Mouse (Mus musculus) kidney, adult 2 months (tissue): ENCODE data around the gene Flt1. TPM values are rescaled to one million over a fixed set of nuclear protein-coding genes. Genes with fewer than 3 reads are reported as not detected.

Experiments used
- DNase-seq: peaks from one replicate; pipeline ENCODE4 v3.0.0; 2021
- H3K27ac ChIP-seq: fragments of 200-500 bp; 2 replicates; pipeline ENCODE4 v1.5.1; 2012; ENCODE audit warnings: low read depth, low read length, control low read depth, inconsistent platforms; ENCODE audit not compliant: insufficient read depth
- H3K27me3 ChIP-seq: fragments of 200-500 bp; replicated peaks from 2 replicates; pipeline ENCODE4 v1.6.1; 2012; ENCODE audit warnings: mild to moderate bottlenecking, moderate library complexity, low read length, inconsistent platforms; ENCODE audit not compliant: control insufficient read depth, insufficient read depth
- H3K36me3 ChIP-seq: fragments of 200-500 bp; 2 replicates; pipeline ENCODE4 v1.6.1; 2012; ENCODE audit warnings: mild to moderate bottlenecking, moderate library complexity, low read length, inconsistent platforms; ENCODE audit not compliant: control insufficient read depth, insufficient read depth
- H3K4me1 ChIP-seq: fragments of 200-500 bp; 2 replicates; pipeline ENCODE4 v1.6.1; 2011; ENCODE audit warnings: low read length; ENCODE audit not compliant: control insufficient read depth, insufficient read depth
- H3K4me3 ChIP-seq: fragments of 200-500 bp; 2 replicates; pipeline ENCODE4 v1.5.1; 2011; ENCODE audit warnings: mild to moderate bottlenecking, low read depth, low read length, control low read depth; ENCODE audit not compliant: insufficient read depth
- CTCF ChIP-seq: fragments of 200-500 bp; conservative IDR thresholded peaks from 2 replicates; pipeline ENCODE4 v1.5.1; 2011; ENCODE audit warnings: low read depth, mild to moderate bottlenecking, control low read depth, low read length, moderate library complexity, mixed read lengths; ENCODE audit not compliant: insufficient read depth, insufficient read length
- POLR2A ChIP-seq: fragments of 200-500 bp; IDR thresholded peaks from one replicate; pipeline ENCODE4 v1.6.1; 2011; ENCODE audit warnings: low read depth, low read length, control low read depth
- WGBS: fragments of 180-500 bp; shearing (Covaris S2); methylation state at CpG from one replicate; pipeline ENCODE4 v1.1.7; 2018; 5-methylcytosine and 5-hydroxymethylcytosine counted together
- polyA plus RNA-seq: library from polyadenylated mRNA; depleted of rRNA; stranded (reverse); fragments of >200 nt; gene quantifications from 2 replicates; pipeline ENCODE4 v1.2.3, GENCODE M21; 2012

Flt1 gene
- polyA plus RNA-seq, 1 experiment: 17.5 TPM

DNA sequence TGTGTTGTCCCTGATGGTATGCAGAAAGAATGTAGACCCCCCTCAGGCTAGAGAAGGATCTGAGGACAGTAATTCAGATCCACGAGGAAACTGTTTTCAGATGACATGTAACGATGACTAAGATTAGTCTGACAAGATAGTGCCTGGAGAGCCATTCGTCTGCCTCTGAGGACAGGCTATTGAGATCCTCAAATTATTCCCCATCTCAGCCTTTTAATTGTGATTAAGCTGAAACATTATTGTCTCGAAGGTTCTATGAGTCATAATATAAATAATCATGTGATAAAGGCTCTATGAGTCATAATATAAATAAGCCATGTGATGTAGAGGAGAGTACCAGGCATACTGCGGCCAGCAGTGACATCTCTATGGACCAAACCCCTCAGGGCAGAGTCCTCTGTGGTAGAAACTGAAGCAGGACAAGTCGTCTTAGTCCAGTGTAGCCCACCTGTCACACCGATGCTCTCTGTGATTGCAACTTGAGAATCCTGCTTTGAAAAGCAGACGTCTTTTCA, 11.0 kb upstream of the Flt1 start:
- no peak for TF ChIP-seq POLR2A
- TF ChIP-seq CTCF: no peak
- DNase-seq: no peak
- H3K36me3 ChIP-seq: no peaks in the 10 kb centered on the region
- no peak overlapping the region for H3K4me3 ChIP-seq
- 74% methylated on average over 8 of the region's 8 CpGs for WGBS
- H3K27me3 ChIP-seq: no peaks in the 10 kb centered on the region
- H3K27ac ChIP-seq: no peak overlapping the region
- no peaks in the 10 kb centered on the region for H3K4me1 ChIP-seq

- no peaks in the 10 kb centered on the region for H3K27me3 ChIP-seq
- no peaks in the 10 kb centered on the region for H3K36me3 ChIP-seq
- H3K4me3 ChIP-seq: no peak overlapping the region
- peak; percentile 21 for DNase-seq
- TF ChIP-seq CTCF (peak; percentile 46), POLR2A (no peak)
- no peaks in the 10 kb centered on the region for H3K4me1 ChIP-seq
- no peak overlapping the region for H3K27ac ChIP-seq
- WGBS: 96% methylated on average over 1 of the region's 1 CpGs
Observed at GRCm38 (mm10) chr5:147733682-147734081, 7.9 kb upstream of the Flt1 start.

- H3K4me1 ChIP-seq: no peaks in the 10 kb centered on the region
- WGBS: 71% methylated on average over 5 of the region's 5 CpGs
- peak; percentile 56 for DNase-seq
- H3K36me3 ChIP-seq: no peaks in the 10 kb centered on the region
- no peak overlapping the region for H3K27ac ChIP-seq
- H3K27me3 ChIP-seq: no peaks in the 10 kb centered on the region
- TF ChIP-seq CTCF: no peak
- no peak for TF ChIP-seq POLR2A
- no peak overlapping the region for H3K4me3 ChIP-seq
Observed at GRCm38 (mm10) chr5:147732926-147733325, 7.1 kb upstream of the Flt1 start.

DNA sequence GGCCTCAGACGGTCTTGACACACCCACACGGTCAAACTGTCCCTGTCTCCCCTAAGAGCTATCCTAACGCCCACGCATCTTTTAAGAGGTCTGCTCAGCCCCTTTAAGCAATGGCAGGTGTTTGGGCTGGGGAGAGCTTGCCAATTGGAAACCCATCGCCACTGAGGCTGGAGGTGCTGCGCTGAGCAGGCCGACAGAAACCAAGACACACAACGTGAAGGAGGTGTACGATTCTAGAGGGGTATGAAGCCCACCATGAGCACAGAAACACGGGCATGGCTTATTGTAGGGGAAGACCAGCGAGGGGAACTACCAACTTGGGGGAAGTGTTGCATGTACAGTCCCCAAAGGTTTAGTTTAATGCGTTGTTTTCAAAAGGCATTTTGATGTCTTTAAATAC, 1.7 kb upstream of the Flt1 start:
- H3K4me3 ChIP-seq: no peak overlapping the region
- no peaks in the 10 kb centered on the region for H3K4me1 ChIP-seq
- no peak for DNase-seq
- H3K36me3 ChIP-seq: no peaks in the 10 kb centered on the region
- no peak for TF ChIP-seq POLR2A
- TF ChIP-seq CTCF: no peak
- H3K27ac ChIP-seq: no peak overlapping the region
- 31% methylated on average over 12 of the region's 12 CpGs for WGBS
- H3K27me3 ChIP-seq: peaks cover 3% of the 10 kb centered on the region; the same call in 1 of the 2 replicates

GRCm38 (mm10) chr5:147726701-147727393, 1.0 kb upstream of the Flt1 start:
- no peak overlapping the region for H3K4me3 ChIP-seq
- 6% methylated on average over 18 of the region's 18 CpGs for WGBS
- peak overlapping the region; percentile 61 for H3K27ac ChIP-seq
- no peaks in the 10 kb centered on the region for H3K4me1 ChIP-seq
- DNase-seq: peak; percentile 33
- no peak for TF ChIP-seq POLR2A
- TF ChIP-seq CTCF: no peak
- H3K36me3 ChIP-seq: no peaks in the 10 kb centered on the region
- H3K27me3 ChIP-seq: peaks cover 3% of the 10 kb centered on the region; the same call in 1 of the 2 replicates

- Histone ChIP-seq H3K36me3 (no peaks in the 10 kb centered on the region), H3K4me1 (no peaks in the 10 kb centered on the region), H3K27me3 (peaks cover 3% of the 10 kb centered on the region; the same call in 1 of the 2 replicates), H3K4me3 (peak overlapping the region; percentile 71), H3K27ac (peak overlapping the region; percentile 66)
- DNase-seq: no peak
- under 1% methylated on average over 69 of the region's 69 CpGs for WGBS
- TF ChIP-seq POLR2A (no peak), CTCF (no peak)
Observed at GRCm38 (mm10) chr5:147724945-147725830, 623 bp downstream of the Flt1 start.

GRCm38 (mm10) chr5:147724391-147724790, 1.4 kb downstream of the Flt1 start:
- no peak overlapping the region for H3K27ac ChIP-seq
- no peaks in the 10 kb centered on the region for H3K4me1 ChIP-seq
- no peaks in the 10 kb centered on the region for H3K36me3 ChIP-seq
- WGBS: 5% methylated on average over 14 of the region's 14 CpGs
- no peak for TF ChIP-seq CTCF
- TF ChIP-seq POLR2A: no peak
- H3K27me3 ChIP-seq: peaks cover 3% of the 10 kb centered on the region; the same call in 1 of the 2 replicates
- no peak for DNase-seq
- H3K4me3 ChIP-seq: peak overlapping the region; percentile 38
